Mouse (Mus musculus) brain, embryonic 14.5 days (tissue): ENCODE measurements at regions not wholly inside any gene's neighbourhood (a gene's known extent, or its start where the extent isn't known, plus 50 kb on each side); places are given as distances from the start of the nearest gene placed in this dataset.

Source experiments
- DNase-seq: peaks from one replicate; pipeline ENCODE4 v3.0.0-alpha.2; 2011; ENCODE audit warnings: low read depth
- CTCF ChIP-seq: fragments of 200-500 bp; IDR thresholded peaks from 2 replicates; pipeline ENCODE4 v1.5.1; 2012; ENCODE audit warnings: inconsistent platforms, mild to moderate bottlenecking, moderate library complexity, borderline replicate concordance; ENCODE audit not compliant: insufficient read depth, insufficient read length; ENCODE audit errors: extremely low read depth
- POLR2A ChIP-seq: fragments of 200-500 bp; IDR thresholded peaks from 2 replicates; pipeline ENCODE4 v1.6.1; 2012; ENCODE audit warnings: mild to moderate bottlenecking, inconsistent platforms, borderline replicate concordance; ENCODE audit not compliant: poor library complexity, insufficient read depth, insufficient read length, severe bottlenecking; ENCODE audit errors: extremely low read depth

GRCm38 (mm10) chr15:52899822-52900221 lies 984.9 kb upstream of the Gm7489 start:
- no peak for DNase-seq

GRCm38 (mm10) chr15:52905231-52905630 lies 979.5 kb upstream of the Gm7489 start:
- TF ChIP-seq POLR2A: no peak
- no peak for TF ChIP-seq CTCF
- DNase-seq: peak; percentile 45

More at GRCm38 (mm10) chr15:52899822-52900221, 984.9 kb upstream of the Gm7489 start:
- TF ChIP-seq CTCF: no peak
- no peak for TF ChIP-seq POLR2A

- TF ChIP-seq POLR2A (no peak), CTCF (no peak)
- DNase-seq: no peak
These were observed 977.5 kb upstream of the Gm7489 start for GRCm38 (mm10) chr15:52907217-52907616.

GRCm38 (mm10) chr15:52922277-52922676 lies 962.4 kb upstream of the Gm7489 start:
- DNase-seq: no peak
- TF ChIP-seq POLR2A: no peak

GRCm38 (mm10) chr15:52928408-52928807 lies 956.3 kb upstream of the Gm7489 start:
- TF ChIP-seq CTCF (no peak), POLR2A (no peak)
- DNase-seq: no peak

GRCm38 (mm10) chr15:52937138-52937537 lies 947.6 kb upstream of the Gm7489 start:
- no peak for TF ChIP-seq POLR2A
- no peak for TF ChIP-seq CTCF
- no peak for DNase-seq

GRCm38 (mm10) chr15:52944592-52944991 lies 940.1 kb upstream of the Gm7489 start:
- DNase-seq: no peak
- no peak for TF ChIP-seq CTCF
- no peak for TF ChIP-seq POLR2A

- no peak for DNase-seq
- TF ChIP-seq CTCF (no peak), POLR2A (no peak)
These were observed 936.5 kb upstream of the Gm7489 start for GRCm38 (mm10) chr15:52948196-52948595.

GRCm38 (mm10) chr15:52953480-52953879 lies 931.2 kb upstream of the Gm7489 start:
- no peak for DNase-seq
- TF ChIP-seq POLR2A (no peak), CTCF (no peak)

GRCm38 (mm10) chr15:52954715-52955593 lies 929.8 kb upstream of the Gm7489 start:
- DNase-seq: no peak
- TF ChIP-seq POLR2A (no peak), CTCF (no peak)

- TF ChIP-seq POLR2A: no peak
- TF ChIP-seq CTCF: no peak
- DNase-seq: no peak
These were observed 925.0 kb upstream of the Gm7489 start for GRCm38 (mm10) chr15:52959711-52960110.

- no peak for TF ChIP-seq POLR2A
- no peak for TF ChIP-seq CTCF
- no peak for DNase-seq
These were observed 923.2 kb upstream of the Gm7489 start for GRCm38 (mm10) chr15:52961491-52961890.
